Mouse (Mus musculus): ENCODE data around the gene Ncs1.

GRCm38 (mm10) chr2:31304191-31304590, 58.6 kb downstream of the Ncs1 start:
- TF ChIP-seq CTCF (IDR thresholded peaks at IDR 0.05; ENCODE audit: insufficient read depth, low read length) (no peak), POLR2A (IDR thresholded peaks at IDR 0.05; ENCODE audit: borderline replicate concordance, extremely low read depth, low read depth, low read length) (no peak)

All from lung, adult 2 months (tissue).